Mouse (Mus musculus): ENCODE measurements around the gene Sall2.
"Not testable (repeated sequence)": the region's sequence is repeated elsewhere in the genome, so short reads cannot be mapped to it uniquely, and the experiment has no call there.

The Sall2 gene

DNA sequence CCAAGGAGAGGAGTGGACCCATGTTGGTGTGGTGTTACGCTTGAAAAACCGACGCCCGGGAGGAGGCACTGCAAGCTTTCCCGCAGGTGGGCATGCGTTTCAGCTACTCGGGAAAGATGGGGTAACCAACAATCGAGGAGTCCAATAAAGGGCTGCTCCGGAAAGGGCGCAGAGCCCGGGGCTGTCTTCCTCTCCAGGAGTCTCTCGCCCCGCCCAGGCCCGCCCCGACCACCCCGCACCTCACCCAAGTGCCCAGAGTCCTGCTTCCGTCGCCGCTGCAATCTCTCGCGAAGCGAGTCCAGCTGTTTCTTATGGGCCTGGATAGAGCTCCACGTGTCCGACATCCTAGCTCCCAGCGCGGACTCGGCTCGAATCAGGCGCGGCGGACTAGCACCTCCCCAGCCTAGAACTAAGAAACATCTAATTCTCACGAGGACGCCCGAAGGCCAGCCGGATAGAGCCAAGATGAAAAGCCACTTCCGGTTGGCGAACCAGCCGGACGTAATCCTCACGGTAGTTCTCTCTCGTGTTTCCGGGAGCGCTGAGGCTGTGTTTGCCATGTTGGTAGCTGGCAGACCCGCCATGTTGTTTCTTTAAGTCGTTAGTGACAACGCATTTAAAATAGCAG is 23.8 kb downstream of the Sall2 start, which contains the start of gene Mettl3:
Gene Mettl3 (minus strand): TSS at position 485 of the 628 bp plus-strand sequence.
- intact Hi-C loops (cut with DNase I), result no loop called here

GRCm38 (mm10) chr14:52303517-52303916 is 25.0 kb downstream of the Sall2 start:
- intact Hi-C loops (cut with DNase I), result not testable (repeated sequence)

- intact Hi-C loops (cut with DNase I), result loop anchor here (1.0 kb wide), 1 partner anchor 43 kb away; no protein-coding TSS in a partner anchor
Measured at GRCm38 (mm10) chr14:52295558-52296264, 32.9 kb downstream of the Sall2 start.

- intact Hi-C loops (cut with DNase I), result loop anchor here (5.0 kb wide), 1 partner anchor 42 kb away; no protein-coding TSS in a partner anchor
Measured at GRCm38 (mm10) chr14:52284191-52284590, 44.4 kb downstream of the Sall2 start.

GRCm38 (mm10) chr14:52283629-52284028 is 44.9 kb downstream of the Sall2 start:
- intact Hi-C loops (cut with DNase I), result loop anchor here (5.0 kb wide), 1 partner anchor 41 kb away; no protein-coding TSS in a partner anchor

DNA sequence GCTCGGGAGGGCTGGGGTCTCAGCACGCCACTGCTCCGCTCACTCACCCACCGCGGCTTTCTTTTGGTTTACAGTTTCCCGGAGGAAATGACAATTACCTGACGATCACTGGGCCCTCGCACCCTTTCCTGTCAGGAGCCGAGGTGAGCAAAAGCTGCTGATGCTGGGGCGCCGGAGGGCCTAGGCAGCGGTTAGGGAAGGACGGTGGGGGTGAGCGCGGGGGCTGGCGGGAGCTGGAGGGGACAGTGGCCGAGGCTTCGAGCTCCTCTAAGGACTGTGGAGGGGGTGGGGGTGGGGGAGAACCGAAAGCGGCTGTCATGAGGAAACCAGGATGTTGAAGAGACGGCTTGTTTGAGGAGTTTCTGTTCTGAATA is 48.8 kb downstream of the Sall2 start:
- intact Hi-C loops (cut with DNase I), result loop anchor here (5.0 kb wide), 1 partner anchor 37 kb away; no protein-coding TSS in a partner anchor

GRCm38 (mm10) chr14:52278932-52279746 is 49.4 kb downstream of the Sall2 start, which contains the start of the genes Tox4 and Rab2b:
Gene Tox4 (plus strand): TSS chr14:52279146.
Gene Rab2b (minus strand): TSS chr14:52279545.
- intact Hi-C loops (cut with DNase I), result no loop called here

DNA sequence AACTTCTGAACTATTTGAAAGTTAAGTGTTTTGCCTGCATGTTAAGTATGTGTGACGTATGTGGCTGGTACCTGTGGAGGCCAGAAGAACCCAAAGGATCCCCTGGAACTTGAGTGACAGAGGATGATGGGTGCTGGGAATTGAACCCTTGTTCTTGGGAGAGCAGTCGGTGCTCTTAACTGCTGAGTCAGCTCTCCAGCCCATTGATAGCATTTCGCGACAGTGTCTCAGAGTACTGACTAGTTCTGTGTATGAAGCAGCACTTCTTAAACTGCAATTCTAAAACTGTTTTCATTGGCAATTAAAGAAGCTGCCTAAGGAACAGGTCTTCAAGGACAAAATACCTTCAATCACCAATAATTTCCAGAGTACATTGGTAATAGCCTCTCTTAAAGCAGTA is 51.4 kb downstream of the Sall2 start:
- intact Hi-C loops (cut with DNase I), result no loop called here

GRCm38 (mm10) chr14:52272781-52273180 is 55.8 kb downstream of the Sall2 start:
- intact Hi-C loops (cut with DNase I), result no loop called here

Data from adrenal gland (tissue).